Mouse (Mus musculus) C2C12 (cell line): ENCODE data around the gene Tns4.

Experiments
- CEBPB ChIP-seq: IDR thresholded peaks from one replicate; pipeline ENCODE4 v1.6.1; 2011; ENCODE audit warnings: low read depth, mild to moderate bottlenecking, control low read depth, moderate library complexity
- CTCF ChIP-seq: IDR thresholded peaks from one replicate; pipeline ENCODE4 v1.5.1; 2011; ENCODE audit not compliant: control insufficient read depth, insufficient read depth, insufficient read length
- FOSL1 ChIP-seq: IDR thresholded peaks from one replicate; pipeline ENCODE4 v1.8.0; 2011; ENCODE audit warnings: mild to moderate bottlenecking, low read length; ENCODE audit not compliant: poor library complexity, insufficient read depth, severe bottlenecking
- MAX ChIP-seq: IDR thresholded peaks from one replicate; pipeline ENCODE4 v1.6.1; 2011; ENCODE audit warnings: mild to moderate bottlenecking, control low read depth
- MYOD1 ChIP-seq: IDR thresholded peaks from one replicate; pipeline ENCODE4 v1.6.1; 2011; ENCODE audit warnings: low read depth; ENCODE audit not compliant: control insufficient read depth, insufficient read length
- MYOG ChIP-seq: IDR thresholded peaks from one replicate; pipeline ENCODE4 v1.6.1; 2011; ENCODE audit not compliant: control insufficient read depth, insufficient read length; ENCODE audit errors: extremely low read depth
- USF1 ChIP-seq: IDR thresholded peaks from one replicate; pipeline ENCODE4 v1.6.1; 2011; ENCODE audit warnings: low read depth, mild to moderate bottlenecking, control low read depth, moderate library complexity

GRCm38 (mm10) chr11:99063406-99064131, 25.5 kb downstream of the Tns4 start:
- TF ChIP-seq MYOD1 (no peak), USF1 (no peak), CTCF (no peak), MYOG (no peak), FOSL1 (no peak), MAX (no peak), CEBPB (no peak)
